Mouse (Mus musculus): ENCODE results near the gene Pank4. TPM values are rescaled to one million over a fixed set of nuclear protein-coding genes. Genes with fewer than 3 reads are reported as not detected.

Pank4 gene
- total RNA-seq, 1 experiment: 29.3 TPM

- in situ Hi-C loops (cut with MboI; ENCODE audit: low sequenced_read_pairs in 2 of 2, unreplicated experiment in 2 of 2): no loop called here
- H3K4me1 ChIP-seq (ENCODE audit: control insufficient read depth in 2 of 2, insufficient read depth in 2 of 2, low read length in 2 of 2, poor library complexity in 1 of 2): peaks cover 2 to 10% of the 10 kb centered on the region in 2 experiments; a peak in 2 of 4 replicates
- TF ChIP-seq HCFC1 (IDR thresholded peaks at IDR 0.05; ENCODE audit: borderline replicate concordance, insufficient read depth, low read length) (no peak), ZC3H11A (IDR thresholded peaks at IDR 0.05; ENCODE audit: borderline replicate concordance, low read depth, low read length) (no peak), ZNF384 (IDR thresholded peaks at IDR 0.05; ENCODE audit: low read depth, low read length) (no peak), MAFK (IDR thresholded peaks at IDR 0.05; ENCODE audit: insufficient read depth, low read depth, low read length) (no peak), CHD2 (IDR thresholded peaks at IDR 0.05; ENCODE audit: low read depth, low read length) (no peak)
- no peak overlapping the region for H3K9ac ChIP-seq (ENCODE audit: insufficient read depth, low read depth, low read length, poor library complexity, severe bottlenecking)
- no peaks in the 10 kb centered on the region for H3K9me3 ChIP-seq (ENCODE audit: control insufficient read depth, insufficient read depth, low read depth, low read length)
- no peak overlapping the region for H3K4me3 ChIP-seq (ENCODE audit: insufficient read depth in 1 of 2, low read depth in 1 of 2, low read length in 2 of 2, poor library complexity in 1 of 2, severe bottlenecking in 1 of 2)
- H3K27ac ChIP-seq (ENCODE audit: insufficient read depth, low read depth, low read length, poor library complexity, severe bottlenecking): no peak overlapping the region
- DNase-seq (ENCODE audit: low read depth, low spot score): no peak
- no peaks in the 10 kb centered on the region for H3K36me3 ChIP-seq (ENCODE audit: control insufficient read depth, insufficient read depth, low read length, poor library complexity, severe bottlenecking)
Measured at GRCm38 (mm10) chr4:154949589-154949982, 14.3 kb upstream of the Pank4 start.

DNA sequence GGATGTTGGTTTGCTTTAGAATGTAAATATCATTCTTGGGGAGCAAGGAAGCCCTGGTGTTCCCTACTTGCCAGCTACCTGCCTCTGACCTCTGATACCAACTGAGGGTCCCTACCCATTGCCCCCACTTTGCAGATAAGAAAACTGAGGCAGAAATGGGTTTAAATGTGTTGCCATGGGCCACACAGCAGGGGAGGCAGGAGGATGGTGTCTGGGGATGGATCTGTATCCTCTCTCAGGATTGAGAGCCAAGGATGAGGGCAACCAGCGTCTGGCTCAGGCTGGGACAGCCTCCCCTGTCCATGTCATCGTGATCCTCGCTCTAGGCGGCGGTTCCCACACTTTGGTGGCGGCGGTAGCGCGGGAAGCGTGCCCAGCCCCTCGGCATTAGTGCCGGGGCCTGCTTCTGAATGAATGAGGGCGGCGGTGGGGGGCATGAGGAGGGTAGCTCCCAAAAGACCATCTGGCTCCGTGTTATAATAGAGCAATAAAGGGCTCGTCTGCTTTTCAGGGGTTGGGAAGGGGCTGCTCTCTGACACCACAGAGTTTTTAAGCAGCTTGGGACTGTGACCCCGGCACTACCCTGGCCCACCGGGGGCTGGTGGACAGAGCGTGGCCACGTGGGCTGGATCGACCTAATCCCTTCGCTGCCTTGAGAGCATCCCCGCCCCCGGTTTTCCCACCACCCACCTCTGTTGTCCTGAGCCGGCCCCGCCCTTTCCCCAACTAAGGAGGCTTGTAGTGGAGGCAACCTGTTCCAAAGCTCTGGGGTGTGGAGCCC lies 11.3 kb upstream of the Pank4 start:
- DNase-seq (ENCODE audit: low read depth, low spot score): no peak
- peak overlapping the region in 1 of 2 experiments; percentile 13; a peak in 2 of 4 replicates for H3K4me3 ChIP-seq (ENCODE audit: insufficient read depth in 1 of 2, low read depth in 1 of 2, low read length in 2 of 2, poor library complexity in 1 of 2, severe bottlenecking in 1 of 2)
- no peak for TF ChIP-seq ZNF384 (IDR thresholded peaks at IDR 0.05; ENCODE audit: low read depth, low read length)
- in situ Hi-C loops (cut with MboI; ENCODE audit: low sequenced_read_pairs in 2 of 2, unreplicated experiment in 2 of 2): no loop called here
- H3K4me1 ChIP-seq (ENCODE audit: control insufficient read depth in 2 of 2, insufficient read depth in 2 of 2, low read length in 2 of 2, poor library complexity in 1 of 2): peaks cover 2 to 11% of the 10 kb centered on the region in 2 experiments; a peak in 2 of 4 replicates
- no peak overlapping the region for H3K27ac ChIP-seq (ENCODE audit: insufficient read depth, low read depth, low read length, poor library complexity, severe bottlenecking)
- H3K9me3 ChIP-seq (ENCODE audit: control insufficient read depth, insufficient read depth, low read depth, low read length): no peaks in the 10 kb centered on the region
- H3K9ac ChIP-seq (ENCODE audit: insufficient read depth, low read depth, low read length, poor library complexity, severe bottlenecking): no peak overlapping the region
- H3K36me3 ChIP-seq (ENCODE audit: control insufficient read depth, insufficient read depth, low read length, poor library complexity, severe bottlenecking): no peaks in the 10 kb centered on the region

- no peak for DNase-seq (ENCODE audit: low read depth, low spot score)
- no peak overlapping the region for H3K9ac ChIP-seq (ENCODE audit: insufficient read depth, low read depth, low read length, poor library complexity, severe bottlenecking)
- H3K4me3 ChIP-seq (ENCODE audit: insufficient read depth in 1 of 2, low read depth in 1 of 2, low read length in 2 of 2, poor library complexity in 1 of 2, severe bottlenecking in 1 of 2): no peak overlapping the region
- H3K27ac ChIP-seq (ENCODE audit: insufficient read depth, low read depth, low read length, poor library complexity, severe bottlenecking): no peak overlapping the region
- H3K4me1 ChIP-seq (ENCODE audit: control insufficient read depth in 2 of 2, insufficient read depth in 2 of 2, low read length in 2 of 2, poor library complexity in 1 of 2): peaks cover 2 to 16% of the 10 kb centered on the region in 2 experiments; a peak in 2 of 4 replicates
- TF ChIP-seq CHD2 (IDR thresholded peaks at IDR 0.05; ENCODE audit: low read depth, low read length) (no peak), ZNF384 (IDR thresholded peaks at IDR 0.05; ENCODE audit: low read depth, low read length) (no peak), MAFK (IDR thresholded peaks at IDR 0.05; ENCODE audit: insufficient read depth, low read depth, low read length) (no peak), ZC3H11A (IDR thresholded peaks at IDR 0.05; ENCODE audit: borderline replicate concordance, low read depth, low read length) (no peak), HCFC1 (IDR thresholded peaks at IDR 0.05; ENCODE audit: borderline replicate concordance, insufficient read depth, low read length) (no peak)
- H3K9me3 ChIP-seq (ENCODE audit: control insufficient read depth, insufficient read depth, low read depth, low read length): no peaks in the 10 kb centered on the region
- in situ Hi-C loops (cut with MboI; ENCODE audit: low sequenced_read_pairs in 2 of 2, unreplicated experiment in 2 of 2): no loop called here
- no peaks in the 10 kb centered on the region for H3K36me3 ChIP-seq (ENCODE audit: control insufficient read depth, insufficient read depth, low read length, poor library complexity, severe bottlenecking)
Measured at GRCm38 (mm10) chr4:154956604-154957003, 7.3 kb upstream of the Pank4 start.

DNA sequence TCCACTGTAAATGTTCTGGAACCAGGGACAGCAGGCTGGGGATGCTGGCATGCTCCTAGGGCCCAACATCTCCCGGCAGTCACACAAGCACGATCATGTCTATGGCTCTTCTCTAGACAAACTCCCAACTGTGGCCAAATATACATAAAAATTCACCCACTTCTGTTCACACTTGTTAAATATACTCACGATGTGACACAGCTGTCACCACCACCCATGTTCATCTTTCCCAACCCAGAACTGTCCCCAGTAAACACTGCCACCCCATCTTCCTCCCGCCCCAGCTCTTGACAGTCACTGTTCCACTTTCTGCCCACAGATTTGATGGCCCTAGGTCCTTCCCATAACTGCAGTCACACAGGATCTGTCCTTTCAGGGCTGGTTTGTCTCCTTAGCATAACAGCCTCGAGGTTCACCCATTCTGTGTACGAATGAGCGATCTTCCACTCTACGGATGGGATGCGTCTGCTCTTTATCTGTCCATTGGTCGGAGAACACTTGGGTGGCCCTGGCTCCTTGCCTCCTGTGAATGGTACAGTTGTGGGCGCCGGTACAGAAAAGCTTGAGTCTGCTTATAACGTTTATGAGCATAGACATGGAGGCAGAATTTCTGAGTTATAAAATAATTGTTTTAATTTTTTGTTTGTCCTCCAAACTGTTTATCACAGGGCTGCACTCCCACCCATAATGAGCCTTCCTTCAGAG lies 6.5 kb upstream of the Pank4 start:
- no peak overlapping the region for H3K27ac ChIP-seq (ENCODE audit: insufficient read depth, low read depth, low read length, poor library complexity, severe bottlenecking)
- H3K4me3 ChIP-seq (ENCODE audit: insufficient read depth in 1 of 2, low read depth in 1 of 2, low read length in 2 of 2, poor library complexity in 1 of 2, severe bottlenecking in 1 of 2): no peak overlapping the region
- no peak for DNase-seq (ENCODE audit: low read depth, low spot score)
- no peaks in the 10 kb centered on the region for H3K9me3 ChIP-seq (ENCODE audit: control insufficient read depth, insufficient read depth, low read depth, low read length)
- peaks cover 2 to 19% of the 10 kb centered on the region in 2 experiments; a peak in 2 of 4 replicates for H3K4me1 ChIP-seq (ENCODE audit: control insufficient read depth in 2 of 2, insufficient read depth in 2 of 2, low read length in 2 of 2, poor library complexity in 1 of 2)
- in situ Hi-C loops (cut with MboI; ENCODE audit: low sequenced_read_pairs in 2 of 2, unreplicated experiment in 2 of 2): no loop called here
- TF ChIP-seq MAFK (IDR thresholded peaks at IDR 0.05; ENCODE audit: insufficient read depth, low read depth, low read length) (no peak), CHD2 (IDR thresholded peaks at IDR 0.05; ENCODE audit: low read depth, low read length) (no peak), ZC3H11A (IDR thresholded peaks at IDR 0.05; ENCODE audit: borderline replicate concordance, low read depth, low read length) (no peak), HCFC1 (IDR thresholded peaks at IDR 0.05; ENCODE audit: borderline replicate concordance, insufficient read depth, low read length) (no peak), ZNF384 (IDR thresholded peaks at IDR 0.05; ENCODE audit: low read depth, low read length) (no peak)
- H3K9ac ChIP-seq (ENCODE audit: insufficient read depth, low read depth, low read length, poor library complexity, severe bottlenecking): no peak overlapping the region
- H3K36me3 ChIP-seq (ENCODE audit: control insufficient read depth, insufficient read depth, low read length, poor library complexity, severe bottlenecking): no peaks in the 10 kb centered on the region
